Mouse (Mus musculus): ENCODE measurements around the gene Fam210b. TPM values are rescaled to one million over a fixed set of nuclear protein-coding genes. Genes with fewer than 3 reads are reported as not detected.

Gene Fam210b
- polyA plus RNA-seq, 1 experiment from 2014 or later = 51.5 TPM

GRCm38 (mm10) chr2:172346034-172346929 is 917 bp downstream of the Fam210b start:
- peak; percentile 4; the same call in 1 of the 2 replicates for ATAC-seq
- peaks cover 19% of the 10 kb centered on the region for H3K4me1 ChIP-seq (ENCODE audit: control insufficient read depth, insufficient read depth, low read length)
- peak overlapping the region; percentile 95 for H3K4me2 ChIP-seq (ENCODE audit: low read length)
- peak overlapping the region; percentile 81 for H3K9ac ChIP-seq (ENCODE audit: low read length)
- DNase-seq (ENCODE audit: low spot score) = peak; percentile 67
- 12% methylated on average over 31 of the region's 31 CpGs for WGBS
- H3K27me3 ChIP-seq (replicated peaks; ENCODE audit: control insufficient read depth, insufficient read depth, low read length) = no peaks in the 10 kb centered on the region
- H3K4me3 ChIP-seq (ENCODE audit: low read depth, low read length) = peak overlapping the region; percentile 67
- H3K27ac ChIP-seq (ENCODE audit: low read depth, low read length) = peak overlapping the region; percentile 78; the same call in 1 of the 2 replicates
- no peaks in the 10 kb centered on the region for H3K9me3 ChIP-seq (replicated peaks; ENCODE audit: control insufficient read depth, low read length)
- peaks cover 6% of the 10 kb centered on the region; the same call in 1 of the 2 replicates for H3K36me3 ChIP-seq (ENCODE audit: control insufficient read depth, insufficient read depth, low read length)

GRCm38 (mm10) chr2:172346933-172347611 is 1.7 kb downstream of the Fam210b start:
- Histone ChIP-seq H3K4me2 (ENCODE audit: low read length) (peak overlapping the region; percentile 95), H3K4me1 (ENCODE audit: control insufficient read depth, insufficient read depth, low read length) (peaks cover 13% of the 10 kb centered on the region), H3K9me3 (replicated peaks; ENCODE audit: control insufficient read depth, low read length) (no peaks in the 10 kb centered on the region), H3K27ac (ENCODE audit: low read depth, low read length) (no peak overlapping the region), H3K9ac (ENCODE audit: low read length) (peak overlapping the region; percentile 81), H3K36me3 (ENCODE audit: control insufficient read depth, insufficient read depth, low read length) (peaks cover 6% of the 10 kb centered on the region; the same call in 1 of the 2 replicates), H3K27me3 (replicated peaks; ENCODE audit: control insufficient read depth, insufficient read depth, low read length) (no peaks in the 10 kb centered on the region), H3K4me3 (ENCODE audit: low read depth, low read length) (peak overlapping the region; percentile 67)
- DNase-seq (ENCODE audit: low spot score) (no peak), ATAC-seq (no peak)
- 74% methylated on average over 8 of the region's 8 CpGs for WGBS

- peaks cover 26% of the 10 kb centered on the region for H3K4me1 ChIP-seq (ENCODE audit: control insufficient read depth, insufficient read depth, low read length)
- peak overlapping the region; percentile 95 for H3K4me2 ChIP-seq (ENCODE audit: low read length)
- no peak for ATAC-seq
- peak overlapping the region; percentile 82; the same call in 1 of the 2 replicates for H3K27ac ChIP-seq (ENCODE audit: low read depth, low read length)
- H3K9me3 ChIP-seq (replicated peaks; ENCODE audit: control insufficient read depth, low read length) = no peaks in the 10 kb centered on the region
- H3K9ac ChIP-seq (ENCODE audit: low read length) = peak overlapping the region; percentile 30; the same call in 1 of the 2 replicates
- H3K36me3 ChIP-seq (ENCODE audit: control insufficient read depth, insufficient read depth, low read length) = peaks cover 10% of the 10 kb centered on the region; the same call in 1 of the 2 replicates
- 50% methylated on average over 3 of the region's 3 CpGs for WGBS
- H3K4me3 ChIP-seq (ENCODE audit: low read depth, low read length) = no peak overlapping the region
- DNase-seq (ENCODE audit: low spot score) = peak; percentile 82
- no peaks in the 10 kb centered on the region for H3K27me3 ChIP-seq (replicated peaks; ENCODE audit: control insufficient read depth, insufficient read depth, low read length)
Measured at GRCm38 (mm10) chr2:172348297-172348950, 3.1 kb downstream of the Fam210b start.

- Histone ChIP-seq H3K4me1 (ENCODE audit: control insufficient read depth, insufficient read depth, low read length) (peaks cover 32% of the 10 kb centered on the region), H3K27ac (ENCODE audit: low read depth, low read length) (no peak overlapping the region), H3K9me3 (replicated peaks; ENCODE audit: control insufficient read depth, low read length) (no peaks in the 10 kb centered on the region), H3K4me3 (ENCODE audit: low read depth, low read length) (no peak overlapping the region), H3K27me3 (replicated peaks; ENCODE audit: control insufficient read depth, insufficient read depth, low read length) (no peaks in the 10 kb centered on the region), H3K4me2 (ENCODE audit: low read length) (no peak overlapping the region), H3K9ac (ENCODE audit: low read length) (no peak overlapping the region), H3K36me3 (ENCODE audit: control insufficient read depth, insufficient read depth, low read length) (peaks cover 10% of the 10 kb centered on the region; the same call in 1 of the 2 replicates)
- WGBS = 82% methylated on average over 14 of the region's 14 CpGs
- ATAC-seq = no peak
- no peak for DNase-seq (ENCODE audit: low spot score)
Measured at GRCm38 (mm10) chr2:172349776-172350175, 4.4 kb downstream of the Fam210b start.

- Histone ChIP-seq H3K27ac (ENCODE audit: low read depth, low read length) (no peak overlapping the region), H3K4me1 (ENCODE audit: control insufficient read depth, insufficient read depth, low read length) (peaks cover 33% of the 10 kb centered on the region), H3K27me3 (replicated peaks; ENCODE audit: control insufficient read depth, insufficient read depth, low read length) (no peaks in the 10 kb centered on the region), H3K9ac (ENCODE audit: low read length) (no peak overlapping the region), H3K9me3 (replicated peaks; ENCODE audit: control insufficient read depth, low read length) (no peaks in the 10 kb centered on the region), H3K4me3 (ENCODE audit: low read depth, low read length) (no peak overlapping the region), H3K4me2 (ENCODE audit: low read length) (no peak overlapping the region), H3K36me3 (ENCODE audit: control insufficient read depth, insufficient read depth, low read length) (peaks cover 14% of the 10 kb centered on the region)
- no peak for DNase-seq (ENCODE audit: low spot score)
- no peak for ATAC-seq
- WGBS = 90% methylated on average over 8 of the region's 8 CpGs
Measured at GRCm38 (mm10) chr2:172350773-172351172, 5.4 kb downstream of the Fam210b start.

- Histone ChIP-seq H3K27ac (ENCODE audit: low read depth, low read length) (peak overlapping the region; percentile 82), H3K9ac (ENCODE audit: low read length) (no peak overlapping the region), H3K4me3 (ENCODE audit: low read depth, low read length) (no peak overlapping the region), H3K4me1 (ENCODE audit: control insufficient read depth, insufficient read depth, low read length) (peaks cover 32% of the 10 kb centered on the region), H3K9me3 (replicated peaks; ENCODE audit: control insufficient read depth, low read length) (no peaks in the 10 kb centered on the region), H3K27me3 (replicated peaks; ENCODE audit: control insufficient read depth, insufficient read depth, low read length) (no peaks in the 10 kb centered on the region), H3K36me3 (ENCODE audit: control insufficient read depth, insufficient read depth, low read length) (peaks cover 38% of the 10 kb centered on the region), H3K4me2 (ENCODE audit: low read length) (no peak overlapping the region)
- DNase-seq (ENCODE audit: low spot score) (peak; percentile 85), ATAC-seq (peak; percentile 76)
- 13% methylated on average over 9 of the region's 9 CpGs for WGBS
Measured at GRCm38 (mm10) chr2:172353218-172353617, 7.9 kb downstream of the Fam210b start.

- WGBS = 41% methylated on average over 9 of the region's 9 CpGs
Measured at GRCm38 (mm10) chr2:172354761-172355160, 9.4 kb downstream of the Fam210b start.

GRCm38 (mm10) chr2:172355833-172356232 is 10.5 kb downstream of the Fam210b start:
- H3K4me3 ChIP-seq (ENCODE audit: low read depth, low read length) = no peak overlapping the region
- H3K4me1 ChIP-seq (ENCODE audit: control insufficient read depth, insufficient read depth, low read length) = peaks cover 27% of the 10 kb centered on the region
- H3K27ac ChIP-seq (ENCODE audit: low read depth, low read length) = peak overlapping the region; percentile 45
- H3K27me3 ChIP-seq (replicated peaks; ENCODE audit: control insufficient read depth, insufficient read depth, low read length) = no peaks in the 10 kb centered on the region
- 70% methylated on average over 5 of the region's 5 CpGs for WGBS
- peaks cover 60% of the 10 kb centered on the region for H3K36me3 ChIP-seq (ENCODE audit: control insufficient read depth, insufficient read depth, low read length)
- H3K4me2 ChIP-seq (ENCODE audit: low read length) = no peak overlapping the region
- DNase-seq (ENCODE audit: low spot score) (peak; percentile 39), ATAC-seq (no peak)
- no peak overlapping the region for H3K9ac ChIP-seq (ENCODE audit: low read length)
- H3K9me3 ChIP-seq (replicated peaks; ENCODE audit: control insufficient read depth, low read length) = no peaks in the 10 kb centered on the region

More at GRCm38 (mm10) chr2:172354761-172355160, 9.4 kb downstream of the Fam210b start:
- Histone ChIP-seq H3K36me3 (ENCODE audit: control insufficient read depth, insufficient read depth, low read length) (peaks cover 52% of the 10 kb centered on the region), H3K4me3 (ENCODE audit: low read depth, low read length) (no peak overlapping the region), H3K9ac (ENCODE audit: low read length) (no peak overlapping the region), H3K4me2 (ENCODE audit: low read length) (no peak overlapping the region), H3K4me1 (ENCODE audit: control insufficient read depth, insufficient read depth, low read length) (peaks cover 27% of the 10 kb centered on the region), H3K9me3 (replicated peaks; ENCODE audit: control insufficient read depth, low read length) (no peaks in the 10 kb centered on the region), H3K27me3 (replicated peaks; ENCODE audit: control insufficient read depth, insufficient read depth, low read length) (no peaks in the 10 kb centered on the region), H3K27ac (ENCODE audit: low read depth, low read length) (peak overlapping the region; percentile 45; the same call in 1 of the 2 replicates)
- DNase-seq (ENCODE audit: low spot score) = peak; percentile 52
- 0 out of 2 replicates have a peak, but pooled peaks have one; percentile 14 for ATAC-seq

All from forebrain, embryonic 14.5 days (tissue).